Mouse (Mus musculus) limb, embryonic 10.5 days (tissue): Measurements from ENCODE around the gene Ap1s3. TPM values are rescaled to one million over a fixed set of nuclear protein-coding genes. Genes with fewer than 3 reads are reported as not detected.

Source experiments
- polyA plus RNA-seq: library from polyadenylated mRNA; unstranded; fragments of >200 nt; fragmentation: Nextera tagmentation; extraction: Ambion mirVana; gene quantifications from 2 replicates; pipeline ENCODE4 v1.2.1, GENCODE M21; 2016

The Ap1s3 gene
- polyA plus RNA-seq, 1 experiment from 2014 or later, result 0.99 TPM

Other genes starting within 250 kb of the Ap1s3 start
- gene Scg2, start 231.9 kb downstream of the Ap1s3 start, polyA plus RNA-seq, result 0.06 and 0.16 TPM in 2 replicates
- 57.9 and 64.1 TPM in 2 replicates for gene Mrpl44, start 104.0 kb upstream of the Ap1s3 start, polyA plus RNA-seq
- 25.7 and 30.6 TPM in 2 replicates for gene Wdfy1, start 104.2 kb upstream of the Ap1s3 start, polyA plus RNA-seq
- 129 and 143 TPM in 2 replicates for gene Serpine2, start 189.2 kb upstream of the Ap1s3 start, polyA plus RNA-seq